Mouse (Mus musculus) neural tube, embryonic 12.5 days (tissue): ENCODE results near the gene Xbp1. TPM values are rescaled to one million over a fixed set of nuclear protein-coding genes. Genes with fewer than 3 reads are reported as not detected.
"Not testable (repeated sequence)": the region's sequence is repeated elsewhere in the genome, so short reads cannot be mapped to it uniquely, and the experiment has no call there.

ENCODE experiments used
- ATAC-seq: fragments of 200-750 bp; cut with Nextera tagmentation; 2 replicates; pipeline ENCODE4 v1.8.0; 2017; ENCODE audit warnings: low read depth, mild to moderate bottlenecking, moderate TSS enrichment, moderate library complexity; ENCODE audit not compliant: low FRiP score
- H3K27ac ChIP-seq: fragments of 300-500 bp; sonication (generic); 2 replicates; pipeline ENCODE4 v1.5.1; 2016
- H3K27me3 ChIP-seq: fragments of 300-500 bp; sonication (generic); replicated peaks from 2 replicates; pipeline ENCODE4 v1.6.1; 2016; ENCODE audit warnings: mild to moderate bottlenecking
- H3K36me3 ChIP-seq: fragments of 300-500 bp; sonication (generic); 2 replicates; pipeline ENCODE4 v1.6.1; 2016; ENCODE audit warnings: mild to moderate bottlenecking
- H3K4me1 ChIP-seq: fragments of 300-500 bp; sonication (generic); 2 replicates; pipeline ENCODE4 v1.6.1; 2016
- H3K4me2 ChIP-seq: fragments of 300-500 bp; sonication (generic); replicated peaks from 2 replicates; pipeline ENCODE4 v1.6.1; 2016; ENCODE audit warnings: mild to moderate bottlenecking
- H3K4me3 ChIP-seq: fragments of 300-500 bp; sonication (generic); 2 replicates; pipeline ENCODE4 v1.5.1; 2016
- H3K9ac ChIP-seq: fragments of 300-500 bp; sonication (generic); 2 replicates; pipeline ENCODE4 v1.6.1; 2016; ENCODE audit warnings: mild to moderate bottlenecking
- H3K9me3 ChIP-seq: fragments of 300-500 bp; sonication (generic); 2 replicates; pipeline ENCODE4 v1.6.1; 2016; ENCODE audit warnings: mild to moderate bottlenecking
- WGBS: fragments of 180-500 bp; shearing (Covaris S2); methylation state at CpG from one replicate; pipeline ENCODE4 v1.1.7; 2016; 5-methylcytosine and 5-hydroxymethylcytosine counted together
- polyA plus RNA-seq: library from polyadenylated mRNA; unstranded; fragments of >200 nt; fragmentation: Nextera tagmentation; extraction: Ambion mirVana; gene quantifications from 2 replicates; pipeline ENCODE4 v1.2.1, GENCODE M21; 2016

Xbp1 gene
- polyA plus RNA-seq, 1 experiment from 2014 or later, result 132 TPM

GRCm38 (mm10) chr11:5510099-5510391 lies 10.4 kb upstream of the Xbp1 start:
- H3K4me2 ChIP-seq, result no peak overlapping the region
- no peaks in the 10 kb centered on the region for H3K27me3 ChIP-seq
- H3K27ac ChIP-seq, result no peak overlapping the region
- H3K36me3 ChIP-seq, result no peaks in the 10 kb centered on the region
- H3K9me3 ChIP-seq, result no peaks in the 10 kb centered on the region
- no peak overlapping the region for H3K4me3 ChIP-seq
- ATAC-seq, result no peak
- H3K9ac ChIP-seq, result no peak overlapping the region
- no peaks in the 10 kb centered on the region for H3K4me1 ChIP-seq
- WGBS, result 87% methylated on average over 5 of the region's 5 CpGs

GRCm38 (mm10) chr11:5510686-5511085 lies 9.8 kb upstream of the Xbp1 start:
- not testable (repeated sequence) for H3K4me1 ChIP-seq, H3K27ac ChIP-seq, H3K9me3 ChIP-seq, H3K4me3 ChIP-seq, H3K27me3 ChIP-seq, H3K36me3 ChIP-seq, ATAC-seq, H3K4me2 ChIP-seq, H3K9ac ChIP-seq
- no CpG with 5 or more reads among the region's 2 CpGs for WGBS

- no peaks in the 10 kb centered on the region for H3K9me3 ChIP-seq
- 85% methylated on average over 12 of the region's 12 CpGs for WGBS
- H3K27me3 ChIP-seq, result no peaks in the 10 kb centered on the region
- H3K36me3 ChIP-seq, result no peaks in the 10 kb centered on the region
- H3K4me3 ChIP-seq, result no peak overlapping the region
- no peak overlapping the region for H3K27ac ChIP-seq
- H3K4me2 ChIP-seq, result no peak overlapping the region
- H3K9ac ChIP-seq, result no peak overlapping the region
- no peaks in the 10 kb centered on the region for H3K4me1 ChIP-seq
- no peak for ATAC-seq
Measured at GRCm38 (mm10) chr11:5512099-5512725, 8.2 kb upstream of the Xbp1 start.

GRCm38 (mm10) chr11:5512961-5513360 lies 7.5 kb upstream of the Xbp1 start:
- Histone ChIP-seq H3K27ac (no peak overlapping the region), H3K4me3 (no peak overlapping the region), H3K4me1 (no peaks in the 10 kb centered on the region), H3K27me3 (no peaks in the 10 kb centered on the region), H3K4me2 (no peak overlapping the region), H3K9me3 (no peaks in the 10 kb centered on the region), H3K9ac (no peak overlapping the region), H3K36me3 (no peaks in the 10 kb centered on the region)
- WGBS, result 85% methylated on average over 8 of the region's 8 CpGs
- ATAC-seq, result no peak

GRCm38 (mm10) chr11:5514091-5514490 lies 6.4 kb upstream of the Xbp1 start:
- no peak for ATAC-seq

GRCm38 (mm10) chr11:5515196-5515595 lies 5.3 kb upstream of the Xbp1 start:
- Histone ChIP-seq H3K9me3 (no peaks in the 10 kb centered on the region), H3K27me3 (no peaks in the 10 kb centered on the region), H3K4me2 (no peak overlapping the region), H3K4me1 (no peaks in the 10 kb centered on the region), H3K27ac (no peak overlapping the region), H3K36me3 (no peaks in the 10 kb centered on the region), H3K9ac (no peak overlapping the region), H3K4me3 (no peak overlapping the region)
- 81% methylated on average over 6 of the region's 6 CpGs for WGBS
- no peak for ATAC-seq

More at GRCm38 (mm10) chr11:5514091-5514490, 6.4 kb upstream of the Xbp1 start:
- no peak overlapping the region for H3K27ac ChIP-seq
- H3K36me3 ChIP-seq, result no peaks in the 10 kb centered on the region
- H3K4me3 ChIP-seq, result no peak overlapping the region
- no peaks in the 10 kb centered on the region for H3K27me3 ChIP-seq
- WGBS, result 90% methylated on average over 4 of the region's 4 CpGs
- H3K9me3 ChIP-seq, result no peaks in the 10 kb centered on the region
- no peak overlapping the region for H3K4me2 ChIP-seq
- no peaks in the 10 kb centered on the region for H3K4me1 ChIP-seq
- H3K9ac ChIP-seq, result no peak overlapping the region

GRCm38 (mm10) chr11:5515655-5516054 lies 4.8 kb upstream of the Xbp1 start:
- H3K4me2 ChIP-seq, result no peak overlapping the region
- no peak for ATAC-seq
- no peak overlapping the region for H3K9ac ChIP-seq
- H3K9me3 ChIP-seq, result no peaks in the 10 kb centered on the region
- no peaks in the 10 kb centered on the region for H3K36me3 ChIP-seq
- WGBS, result 86% methylated on average over 6 of the region's 6 CpGs
- H3K27ac ChIP-seq, result no peak overlapping the region
- H3K27me3 ChIP-seq, result no peaks in the 10 kb centered on the region
- H3K4me1 ChIP-seq, result no peaks in the 10 kb centered on the region
- no peak overlapping the region for H3K4me3 ChIP-seq

- Histone ChIP-seq H3K4me3 (no peak overlapping the region), H3K9ac (no peak overlapping the region), H3K4me1 (no peaks in the 10 kb centered on the region), H3K36me3 (no peaks in the 10 kb centered on the region), H3K27me3 (no peaks in the 10 kb centered on the region), H3K9me3 (no peaks in the 10 kb centered on the region), H3K27ac (no peak overlapping the region), H3K4me2 (no peak overlapping the region)
- 82% methylated on average over 7 of the region's 7 CpGs for WGBS
- ATAC-seq, result no peak
Measured at GRCm38 (mm10) chr11:5516151-5516550, 4.3 kb upstream of the Xbp1 start.

- no peaks in the 10 kb centered on the region for H3K27me3 ChIP-seq
- 92% methylated on average over 14 of the region's 14 CpGs for WGBS
- ATAC-seq, result no peak
Measured at GRCm38 (mm10) chr11:5516617-5517016, 3.8 kb upstream of the Xbp1 start.

GRCm38 (mm10) chr11:5517346-5517745 lies 3.1 kb upstream of the Xbp1 start:
- Histone ChIP-seq H3K27ac (no peak overlapping the region), H3K4me3 (no peak overlapping the region), H3K4me2 (no peak overlapping the region), H3K9ac (no peak overlapping the region), H3K9me3 (no peaks in the 10 kb centered on the region), H3K27me3 (no peaks in the 10 kb centered on the region), H3K4me1 (peaks cover 5% of the 10 kb centered on the region), H3K36me3 (no peaks in the 10 kb centered on the region)
- WGBS, result 89% methylated on average over 6 of the region's 6 CpGs
- no peak for ATAC-seq

More at GRCm38 (mm10) chr11:5516617-5517016, 3.8 kb upstream of the Xbp1 start:
- no peak overlapping the region for H3K4me3 ChIP-seq
- no peaks in the 10 kb centered on the region for H3K9me3 ChIP-seq
- H3K4me1 ChIP-seq, result no peaks in the 10 kb centered on the region
- no peak overlapping the region for H3K4me2 ChIP-seq
- no peak overlapping the region for H3K27ac ChIP-seq
- H3K9ac ChIP-seq, result no peak overlapping the region
- H3K36me3 ChIP-seq, result no peaks in the 10 kb centered on the region

- Histone ChIP-seq H3K4me3 (no peak overlapping the region), H3K27me3 (no peaks in the 10 kb centered on the region), H3K27ac (no peak overlapping the region), H3K9me3 (no peaks in the 10 kb centered on the region), H3K36me3 (peaks cover 18% of the 10 kb centered on the region), H3K9ac (no peak overlapping the region), H3K4me2 (no peak overlapping the region), H3K4me1 (peaks cover 19% of the 10 kb centered on the region)
- no peak for ATAC-seq
- 88% methylated on average over 3 of the region's 3 CpGs for WGBS
Measured at GRCm38 (mm10) chr11:5519681-5520080, 778 bp upstream of the Xbp1 start.

- Histone ChIP-seq H3K9me3 (no peaks in the 10 kb centered on the region), H3K4me3 (peak overlapping the region; percentile 89), H3K4me2 (peak overlapping the region; percentile 69), H3K36me3 (peaks cover 32% of the 10 kb centered on the region), H3K27ac (peak overlapping the region; percentile 79), H3K4me1 (peaks cover 19% of the 10 kb centered on the region), H3K9ac (peak overlapping the region; percentile 94), H3K27me3 (no peaks in the 10 kb centered on the region)
- WGBS, result under 1% methylated on average over 13 of the region's 13 CpGs
- ATAC-seq, result peak; percentile 65
Measured at GRCm38 (mm10) chr11:5521266-5521515, 732 bp downstream of the Xbp1 start.

GRCm38 (mm10) chr11:5521516-5522291 lies 1.2 kb downstream of the Xbp1 start:
- Histone ChIP-seq H3K27me3 (no peaks in the 10 kb centered on the region), H3K27ac (peak overlapping the region; percentile 79; the same call in 1 of the 2 replicates), H3K4me3 (peak overlapping the region; percentile 89), H3K9ac (peak overlapping the region; percentile 94), H3K4me1 (peaks cover 19% of the 10 kb centered on the region), H3K9me3 (no peaks in the 10 kb centered on the region), H3K4me2 (peak overlapping the region; percentile 69), H3K36me3 (peaks cover 37% of the 10 kb centered on the region)
- peak; percentile 28 for ATAC-seq
- WGBS, result under 1% methylated on average over 34 of the region's 34 CpGs
